Mouse (Mus musculus) olfactory bulb, adult 2 months (tissue): Measurements from ENCODE around the gene Sulf2.

Source experiments
- CTCF ChIP-seq: fragments of 200-500 bp; IDR thresholded peaks from 2 replicates; pipeline ENCODE4 v1.5.1; 2012; ENCODE audit warnings: low read depth, mild to moderate bottlenecking, low read length, moderate library complexity; ENCODE audit not compliant: insufficient read depth
- POLR2A ChIP-seq: fragments of 200-500 bp; IDR thresholded peaks from 2 replicates; pipeline ENCODE4 v1.6.1; 2012; ENCODE audit warnings: mild to moderate bottlenecking, low read depth, low read length, moderate library complexity; ENCODE audit not compliant: insufficient read depth

- TF ChIP-seq CTCF, result no peak
- TF ChIP-seq POLR2A, result no peak
Observed at GRCm38 (mm10) chr2:166066434-166066833, 89.0 kb downstream of the Sulf2 start.
